Mouse (Mus musculus): ENCODE measurements around the gene Pigk. TPM values are rescaled to one million over a fixed set of nuclear protein-coding genes. Genes with fewer than 3 reads are reported as not detected.

Pigk gene
- polyA plus RNA-seq, 1 experiment from 2014 or later, result 54.0 TPM

- Histone ChIP-seq H3K27me3 (no peaks in the 10 kb centered on the region), H3K4me1 (no peaks in the 10 kb centered on the region), H3K9me3 (no peaks in the 10 kb centered on the region), H3K9ac (no peak overlapping the region), H3K4me2 (no peak overlapping the region), H3K4me3 (no peak overlapping the region), H3K27ac (no peak overlapping the region), H3K36me3 (no peaks in the 10 kb centered on the region)
- ATAC-seq (ENCODE audit: insufficient number of reproducible peaks, low FRiP score, low TSS enrichment, low read depth), result no peak
Measured at GRCm38 (mm10) chr3:152733513-152733912, 19.6 kb downstream of the Pigk start.

DNA sequence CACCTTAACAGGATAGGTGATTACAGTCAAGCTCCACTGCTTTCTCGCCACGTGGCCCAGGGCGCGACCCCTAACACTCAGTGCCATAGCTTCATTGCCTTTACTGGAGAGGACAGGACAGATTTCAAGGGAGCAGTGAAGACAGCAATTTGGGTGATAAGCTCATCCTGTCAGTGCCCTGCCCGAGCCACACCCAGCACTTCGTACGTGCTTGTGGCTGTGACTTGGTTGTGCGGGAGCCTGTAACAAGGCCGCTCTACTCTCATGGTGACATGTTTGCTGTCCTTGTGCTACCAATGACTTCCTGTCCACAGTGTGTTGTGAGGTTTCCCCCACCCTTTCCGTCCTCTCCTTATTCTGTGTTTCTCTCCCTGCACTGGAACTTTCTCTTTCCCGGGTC is 20.2 kb downstream of the Pigk start:
- Histone ChIP-seq H3K27ac (no peak overlapping the region), H3K4me3 (no peak overlapping the region), H3K9ac (no peak overlapping the region), H3K36me3 (no peaks in the 10 kb centered on the region), H3K27me3 (no peaks in the 10 kb centered on the region), H3K4me1 (no peaks in the 10 kb centered on the region), H3K4me2 (no peak overlapping the region), H3K9me3 (no peaks in the 10 kb centered on the region)
- WGBS, result 92% methylated on average over 11 of the region's 11 CpGs
- ATAC-seq (ENCODE audit: insufficient number of reproducible peaks, low FRiP score, low TSS enrichment, low read depth), result no peak

DNA sequence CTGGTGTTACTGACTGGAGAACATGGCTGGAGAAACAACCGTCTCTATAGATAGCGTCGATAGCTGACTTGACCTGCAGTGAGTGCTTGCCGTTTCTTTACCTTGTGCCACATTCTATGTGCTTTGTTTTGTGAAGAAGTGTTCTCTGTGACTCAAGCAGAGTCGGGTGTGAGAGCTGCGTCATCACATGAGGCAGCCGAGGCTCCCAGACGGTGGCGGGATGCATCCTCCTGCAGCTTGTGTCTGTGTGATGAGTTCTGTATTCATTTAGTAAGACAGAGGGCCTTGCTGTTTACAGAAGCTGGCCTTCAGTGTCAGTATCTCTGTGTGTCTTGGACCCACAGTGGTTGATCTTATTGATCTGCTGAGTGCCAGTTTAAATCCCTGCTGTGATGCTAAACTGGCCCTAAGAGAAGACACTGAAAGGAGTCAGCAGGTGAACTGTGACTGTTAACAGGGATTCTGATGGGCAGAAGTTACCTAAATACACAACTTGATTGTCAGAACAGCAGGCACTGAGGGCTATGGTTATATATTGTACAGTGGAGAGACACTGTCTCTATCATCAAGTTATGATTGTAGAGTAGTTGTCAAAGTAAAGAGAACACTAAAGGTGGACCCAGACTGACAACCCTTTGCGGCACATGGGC is 21.8 kb downstream of the Pigk start:
- Histone ChIP-seq H3K36me3 (no peaks in the 10 kb centered on the region), H3K9me3 (no peaks in the 10 kb centered on the region), H3K9ac (no peak overlapping the region), H3K4me3 (no peak overlapping the region), H3K4me1 (no peaks in the 10 kb centered on the region), H3K27me3 (no peaks in the 10 kb centered on the region), H3K4me2 (no peak overlapping the region), H3K27ac (no peak overlapping the region)
- no peak for ATAC-seq (ENCODE audit: insufficient number of reproducible peaks, low FRiP score, low TSS enrichment, low read depth)
- 76% methylated on average over 10 of the region's 10 CpGs for WGBS

- Histone ChIP-seq H3K9me3 (no peaks in the 10 kb centered on the region), H3K27me3 (no peaks in the 10 kb centered on the region), H3K9ac (no peak overlapping the region), H3K4me3 (no peak overlapping the region), H3K4me1 (0 out of 2 replicates have a peak, but pooled peaks cover 2% of the 10 kb centered on the region), H3K36me3 (peaks cover 21% of the 10 kb centered on the region), H3K27ac (no peak overlapping the region), H3K4me2 (no peak overlapping the region)
- WGBS, result 72% methylated on average over 12 of the region's 12 CpGs
- ATAC-seq (ENCODE audit: insufficient number of reproducible peaks, low FRiP score, low TSS enrichment, low read depth), result no peak
Measured at GRCm38 (mm10) chr3:152744301-152744700, 30.4 kb downstream of the Pigk start.

DNA sequence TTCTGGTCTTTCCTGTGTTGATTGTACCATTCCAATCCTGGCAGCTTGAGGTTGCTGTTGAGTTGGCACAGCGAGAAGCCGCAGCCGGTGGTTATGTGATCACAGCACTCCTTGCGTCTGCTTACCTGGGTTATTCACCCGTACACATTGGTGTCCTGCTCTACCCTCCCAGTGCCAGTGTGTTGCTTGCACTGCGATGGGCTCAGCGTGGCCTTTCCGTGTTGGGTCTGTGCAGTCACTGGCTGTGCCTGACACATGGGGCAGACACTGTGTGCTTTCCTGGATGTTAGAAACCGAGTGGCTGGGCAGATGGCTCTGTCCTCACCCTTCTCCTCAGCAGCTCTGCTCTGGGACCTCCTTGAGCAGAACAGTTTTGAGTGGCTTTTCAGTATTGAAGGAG is 31.7 kb downstream of the Pigk start:
- Histone ChIP-seq H3K4me2 (no peak overlapping the region), H3K4me1 (0 out of 2 replicates have a peak, but pooled peaks cover 2% of the 10 kb centered on the region), H3K9me3 (no peaks in the 10 kb centered on the region), H3K9ac (no peak overlapping the region), H3K27me3 (no peaks in the 10 kb centered on the region), H3K36me3 (peaks cover 21% of the 10 kb centered on the region), H3K4me3 (no peak overlapping the region), H3K27ac (no peak overlapping the region)
- ATAC-seq (ENCODE audit: insufficient number of reproducible peaks, low FRiP score, low TSS enrichment, low read depth), result no peak
- 89% methylated on average over 9 of the region's 9 CpGs for whole genome bisulfite sequencing

DNA sequence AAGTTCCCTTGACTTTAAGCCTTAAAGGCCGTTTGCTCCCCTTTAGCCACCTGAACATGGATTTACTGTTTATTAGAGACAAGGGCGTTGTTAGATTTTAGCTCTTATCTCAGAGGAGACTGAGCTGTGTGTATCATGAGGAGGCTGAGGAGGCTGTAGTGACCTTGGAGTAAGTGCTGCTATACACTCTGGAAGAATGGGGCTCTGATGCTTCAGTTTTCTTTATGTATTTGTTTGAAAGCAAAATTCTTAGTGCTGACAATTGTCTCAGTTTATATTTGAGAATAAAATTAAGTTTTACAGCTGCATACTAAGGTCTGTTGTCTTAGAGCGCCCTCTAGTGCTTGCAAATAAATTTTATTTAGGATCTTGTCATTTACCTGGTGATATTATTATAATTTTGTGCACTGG is 35.6 kb downstream of the Pigk start:
- ATAC-seq (ENCODE audit: insufficient number of reproducible peaks, low FRiP score, low TSS enrichment, low read depth), result no peak
- Histone ChIP-seq H3K4me1 (no peaks in the 10 kb centered on the region), H3K9ac (no peak overlapping the region), H3K9me3 (no peaks in the 10 kb centered on the region), H3K4me3 (no peak overlapping the region), H3K27ac (no peak overlapping the region), H3K36me3 (peaks cover 19% of the 10 kb centered on the region), H3K4me2 (no peak overlapping the region), H3K27me3 (no peaks in the 10 kb centered on the region)
- WGBS, result 36% methylated on average over 3 of the region's 3 CpGs

GRCm38 (mm10) chr3:152749881-152750280 is 36.0 kb downstream of the Pigk start:
- Histone ChIP-seq H3K4me3 (no peak overlapping the region), H3K27ac (no peak overlapping the region), H3K4me2 (no peak overlapping the region), H3K9ac (no peak overlapping the region), H3K27me3 (no peaks in the 10 kb centered on the region), H3K36me3 (peaks cover 16% of the 10 kb centered on the region), H3K9me3 (no peaks in the 10 kb centered on the region), H3K4me1 (no peaks in the 10 kb centered on the region)
- ATAC-seq (ENCODE audit: insufficient number of reproducible peaks, low FRiP score, low TSS enrichment, low read depth), result no peak
- 74% methylated on average over 2 of the region's 2 CpGs for WGBS

DNA sequence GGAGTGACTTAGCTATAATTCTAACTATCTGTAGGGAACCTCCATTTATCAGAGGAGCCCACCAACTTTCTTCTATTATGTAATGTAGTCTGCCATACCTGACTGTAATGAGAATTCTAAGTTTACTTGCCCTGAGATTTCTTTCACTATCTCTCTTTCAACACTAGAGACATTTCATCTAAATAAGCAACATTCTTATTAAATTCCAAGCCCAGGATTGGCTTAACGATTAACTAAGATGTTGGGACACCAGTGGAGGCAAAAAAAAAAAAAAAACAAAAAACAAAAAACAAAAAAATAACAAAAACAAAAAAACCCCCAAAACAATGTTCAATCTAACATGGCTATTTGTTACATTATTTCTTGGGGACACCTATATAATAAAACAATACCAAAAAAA is 39.0 kb downstream of the Pigk start:
- no peak overlapping the region for H3K4me3 ChIP-seq
- no peak overlapping the region for H3K4me2 ChIP-seq
- peaks cover 9% of the 10 kb centered on the region for H3K4me1 ChIP-seq
- H3K27me3 ChIP-seq, result no peaks in the 10 kb centered on the region
- 93% methylated on average over 1 of the region's 1 CpGs for WGBS
- H3K27ac ChIP-seq, result no peak overlapping the region
- H3K36me3 ChIP-seq, result peaks cover 6% of the 10 kb centered on the region; the same call in 1 of the 2 replicates
- no peak for ATAC-seq (ENCODE audit: insufficient number of reproducible peaks, low FRiP score, low TSS enrichment, low read depth)
- no peak overlapping the region for H3K9ac ChIP-seq
- no peaks in the 10 kb centered on the region for H3K9me3 ChIP-seq

DNA sequence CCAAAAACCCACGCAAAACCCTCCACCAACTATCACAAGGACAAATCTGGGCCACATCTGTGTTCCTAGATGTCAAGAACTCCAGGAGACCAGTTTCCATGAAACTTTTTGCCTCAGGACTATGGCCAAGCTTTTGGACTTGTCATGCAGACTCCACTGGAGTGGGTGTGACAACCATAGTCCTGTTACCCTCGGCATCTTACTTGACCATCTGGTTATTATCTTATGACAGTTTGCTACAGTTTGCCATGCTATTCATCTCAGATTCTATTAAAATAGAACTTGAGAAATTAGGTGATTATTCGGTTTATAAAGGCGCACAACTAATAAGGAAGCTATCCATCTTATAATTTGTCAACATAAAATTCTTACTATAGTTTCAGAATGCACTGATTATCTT is 39.4 kb downstream of the Pigk start:
- Histone ChIP-seq H3K36me3 (peaks cover 6% of the 10 kb centered on the region; the same call in 1 of the 2 replicates), H3K4me2 (no peak overlapping the region), H3K27ac (no peak overlapping the region), H3K4me3 (no peak overlapping the region), H3K4me1 (peaks cover 12% of the 10 kb centered on the region), H3K27me3 (no peaks in the 10 kb centered on the region), H3K9me3 (no peaks in the 10 kb centered on the region), H3K9ac (no peak overlapping the region)
- 87% methylated on average over 4 of the region's 4 CpGs for WGBS
- ATAC-seq (ENCODE audit: insufficient number of reproducible peaks, low FRiP score, low TSS enrichment, low read depth), result no peak

DNA sequence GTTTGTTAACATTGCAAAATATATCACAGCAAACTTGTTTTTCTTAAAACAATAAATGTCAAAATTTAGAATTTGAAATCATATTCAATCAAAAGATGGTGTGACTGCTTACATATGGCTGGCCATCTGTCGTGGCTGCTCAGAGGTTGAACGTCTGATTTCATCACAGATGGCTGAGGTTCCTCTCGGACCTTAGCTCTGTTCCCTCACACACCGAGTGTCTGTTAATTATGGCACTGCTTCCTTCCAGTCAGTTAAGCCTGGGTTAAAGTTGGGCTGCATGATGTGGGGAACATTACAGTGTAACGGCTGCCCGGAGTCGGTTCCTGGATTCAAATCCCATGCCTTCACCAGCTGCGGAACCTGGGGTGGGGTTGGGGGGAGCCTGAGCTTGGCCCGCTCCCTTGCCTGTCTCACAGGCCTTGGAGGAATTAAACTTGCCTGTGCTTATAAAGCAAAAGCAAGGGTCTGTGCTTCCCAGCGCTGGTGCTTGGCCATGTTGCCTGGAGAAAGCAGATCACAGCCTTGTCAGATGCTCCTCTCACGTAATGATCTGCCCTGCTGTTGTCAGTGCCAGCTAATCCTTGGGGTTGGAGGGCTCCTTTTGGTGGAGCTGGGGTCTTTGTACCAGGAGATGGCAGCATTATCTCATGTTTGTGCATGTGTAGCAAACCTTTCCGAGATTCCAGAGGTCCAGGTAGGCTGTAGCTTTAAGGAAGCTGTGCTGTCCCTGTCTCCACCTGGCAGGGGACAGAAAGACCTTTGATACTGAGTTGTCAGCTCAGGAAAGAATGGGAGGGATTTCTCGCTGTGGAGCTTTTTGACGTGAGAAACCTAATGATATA is 40.2 kb downstream of the Pigk start:
- 71% methylated on average over 14 of the region's 14 CpGs for WGBS

GRCm38 (mm10) chr3:152755515-152755914 is 41.6 kb downstream of the Pigk start:
- no peak for ATAC-seq (ENCODE audit: insufficient number of reproducible peaks, low FRiP score, low TSS enrichment, low read depth)
- no peak overlapping the region for H3K27ac ChIP-seq
- no peak overlapping the region for H3K4me3 ChIP-seq
- no peak overlapping the region for H3K9ac ChIP-seq
- H3K27me3 ChIP-seq, result no peaks in the 10 kb centered on the region
- no peaks in the 10 kb centered on the region for H3K9me3 ChIP-seq
- H3K4me1 ChIP-seq, result peaks cover 23% of the 10 kb centered on the region
- peaks cover 6% of the 10 kb centered on the region; the same call in 1 of the 2 replicates for H3K36me3 ChIP-seq
- 88% methylated on average over 7 of the region's 7 CpGs for WGBS
- no peak overlapping the region for H3K4me2 ChIP-seq

More for the DNA sequence above, 40.2 kb downstream of the Pigk start:
- H3K27me3 ChIP-seq, result no peaks in the 10 kb centered on the region
- no peak overlapping the region for H3K4me3 ChIP-seq
- H3K9me3 ChIP-seq, result no peaks in the 10 kb centered on the region
- no peak for ATAC-seq (ENCODE audit: insufficient number of reproducible peaks, low FRiP score, low TSS enrichment, low read depth)
- H3K27ac ChIP-seq, result no peak overlapping the region
- peaks cover 6% of the 10 kb centered on the region; the same call in 1 of the 2 replicates for H3K36me3 ChIP-seq
- peaks cover 20% of the 10 kb centered on the region for H3K4me1 ChIP-seq
- no peak overlapping the region for H3K9ac ChIP-seq
- no peak overlapping the region for H3K4me2 ChIP-seq

GRCm38 (mm10) chr3:152756896-152757295 is 43.0 kb downstream of the Pigk start:
- Histone ChIP-seq H3K4me2 (no peak overlapping the region), H3K36me3 (peaks cover 6% of the 10 kb centered on the region; the same call in 1 of the 2 replicates), H3K9ac (no peak overlapping the region), H3K4me3 (no peak overlapping the region), H3K27me3 (no peaks in the 10 kb centered on the region), H3K4me1 (peaks cover 25% of the 10 kb centered on the region), H3K27ac (no peak overlapping the region), H3K9me3 (no peaks in the 10 kb centered on the region)
- 60% methylated on average over 2 of the region's 2 CpGs for WGBS
- ATAC-seq (ENCODE audit: insufficient number of reproducible peaks, low FRiP score, low TSS enrichment, low read depth), result no peak
